ENCODE assay signal across 8 mouse cellular contexts in genomic region chr2:138256851-138257471, GRCm38 (mm10). TPM values are rescaled to one million over a fixed set of nuclear protein-coding genes. Genes with fewer than 3 reads are reported as not detected.
DNase-seq lines count a peak whose midpoint lies in the region; ATAC-seq and TF ChIP-seq lines count a peak whose summit lies in the region.

No protein-coding gene starts in this region.

- no peak for TF ChIP-seq POLR2A in heart, adult 2 months (IDR thresholded peaks at IDR 0.05; ENCODE audit: insufficient read depth, low read depth, low read length)

- no peak for TF ChIP-seq CTCF in heart, adult 2 months (IDR thresholded peaks at IDR 0.05)

- peak overlapping the region; percentile 61 for H3K4me2 ChIP-seq in kidney, embryonic 16.5 days (replicated peaks; ENCODE audit: low read depth, low read length)

- peak; percentile 82 for ATAC-seq in kidney, embryonic 16.5 days (ENCODE audit: low FRiP score, low TSS enrichment)
- ATAC-seq in megakaryocyte, adult 5-6 weeks (ENCODE audit: poor library complexity, severe bottlenecking): peak; percentile 11; the same call in 1 of the 2 replicates

- H3K27me3 ChIP-seq in heart, adult 2 months (ENCODE audit: control insufficient read depth, insufficient read depth, low read length): no peaks in the 10 kb centered on the region
- H3K27me3 ChIP-seq in kidney, embryonic 16.5 days (ENCODE audit: insufficient read depth, low read length): no peaks in the 10 kb centered on the region

- H3K27ac ChIP-seq in heart, adult 2 months: peak overlapping the region; percentile 96
- peak overlapping the region; percentile 94 for H3K27ac ChIP-seq in kidney, embryonic 16.5 days (ENCODE audit: low read length)

- peaks cover 9% of the 10 kb centered on the region for H3K36me3 ChIP-seq in heart, adult 2 months (ENCODE audit: control insufficient read depth, insufficient read depth, low read length)
- H3K36me3 ChIP-seq in kidney, embryonic 16.5 days (ENCODE audit: insufficient read depth, low read length): no peaks in the 10 kb centered on the region

- H3K9me3 ChIP-seq in kidney, embryonic 16.5 days (ENCODE audit: low read length): no peaks in the 10 kb centered on the region

- peaks cover 1% of the 10 kb centered on the region for H3K79me2 ChIP-seq in heart, adult 2 months (replicated peaks; ENCODE audit: control insufficient read depth, insufficient read depth, low read length)

- intact Hi-C loops in heart, adult 2 months (cut with DNase I): loop anchor here (2.0 to 5.0 kb wide), 2 partner anchors 24 to 40 kb away; no protein-coding TSS in a partner anchor

- TF ChIP-seq EP300 in heart, adult 2 months (IDR thresholded peaks at IDR 0.05; ENCODE audit: insufficient read depth, low read depth, low read length): no peak

- peaks cover 2% of the 10 kb centered on the region for H3K4me1 ChIP-seq in heart, adult 2 months (ENCODE audit: control insufficient read depth, insufficient read depth, low read length)
- H3K4me1 ChIP-seq in kidney, embryonic 16.5 days (ENCODE audit: insufficient read depth, low read length): peaks cover 29% of the 10 kb centered on the region

- peak overlapping the region; percentile 84 for H3K4me3 ChIP-seq in heart, adult 2 months
- peak overlapping the region; percentile 97 for H3K4me3 ChIP-seq in kidney, embryonic 16.5 days (ENCODE audit: low read length)

- H3K9ac ChIP-seq in heart, adult 2 months (ENCODE audit: low read depth, low read length): peak overlapping the region; percentile 100
- peak overlapping the region; percentile 97 for H3K9ac ChIP-seq in kidney, embryonic 16.5 days (replicated peaks; ENCODE audit: low read length)

- WGBS in heart, adult 2 months: 1% methylated on average over 45 of the region's 51 CpGs
- WGBS in kidney, embryonic 16.5 days: under 1% methylated on average over 49 of the region's 51 CpGs

- peak; percentile 97 for DNase-seq in heart, adult 11 months
- DNase-seq in heart, adult 8-10 months (ENCODE audit: low spot score): no peak
- DNase-seq in adrenal gland, postnatal 36 days: peak; percentile 50 to 61
- DNase-seq in heart, adult 2 months: no peak
- peak; percentile 61 for DNase-seq in thymus, postnatal 14 days
- no peak for DNase-seq in MN1 (ENCODE audit: low spot score)

RNA-seq across cellular contexts. Expression of gene Btbd3, which starts 0.6 kb away (rescaled TPM):
- total RNA-seq in heart, adult 8-10 months (2022): 10 to 100 TPM; 11.9 to 12.3 (median 12.2) TPM
- total RNA-seq in adrenal gland, postnatal 36 days (2021): 10 to 100 TPM; 19.6 to 22.6 TPM
- 10 to 100 TPM; 12.9 to 14.4 TPM for total RNA-seq in heart, adult 2 months (2021)
- polyA plus RNA-seq in heart, adult 2 months (2012; rRNA removed): 7.1 and 10.5 TPM in 2 replicates
- 16.7 and 19.0 TPM in 2 replicates for polyA plus RNA-seq in kidney, embryonic 16.5 days (2015; fragmentation: Nextera tagmentation; extraction: Ambion mirVana)
- 0.91 and 1.9 TPM in 2 replicates for total RNA-seq in megakaryocyte, adult 5-6 weeks (2015)
- total RNA-seq in megakaryocyte, adult 5-6 weeks (2017): 0.49 and 1.0 TPM in 2 replicates

Comparison
In these comparisons a context has a peak if more than half of its experiments do, and no peak if none do; other contexts are left out.
1. DNase-seq: peak in heart, adult 11 months (single experiment), adrenal gland, postnatal 36 days (2 of 2) and thymus, postnatal 14 days (single experiment); none in heart, adult 8-10 months (single experiment), heart, adult 2 months (0 of 2) and MN1 (single experiment).
2. RNA of gene Btbd3, which starts 0.6 kb away (total RNA-seq): 19.6 to 22.6 TPM in adrenal gland, postnatal 36 days, 12.9 to 14.4 TPM in heart, adult 2 months and 11.9 to 12.3 TPM in heart, adult 8-10 months; 0.49 to 1.9 TPM in megakaryocyte, adult 5-6 weeks; every median in the first group is over 4 times any median in the second.